Mouse (Mus musculus): ENCODE measurements around the gene Lair1.
A peak's percentile ranks its signal among the peaks of the same experiment; 100 is the strongest.

Gene Lair1

DNA sequence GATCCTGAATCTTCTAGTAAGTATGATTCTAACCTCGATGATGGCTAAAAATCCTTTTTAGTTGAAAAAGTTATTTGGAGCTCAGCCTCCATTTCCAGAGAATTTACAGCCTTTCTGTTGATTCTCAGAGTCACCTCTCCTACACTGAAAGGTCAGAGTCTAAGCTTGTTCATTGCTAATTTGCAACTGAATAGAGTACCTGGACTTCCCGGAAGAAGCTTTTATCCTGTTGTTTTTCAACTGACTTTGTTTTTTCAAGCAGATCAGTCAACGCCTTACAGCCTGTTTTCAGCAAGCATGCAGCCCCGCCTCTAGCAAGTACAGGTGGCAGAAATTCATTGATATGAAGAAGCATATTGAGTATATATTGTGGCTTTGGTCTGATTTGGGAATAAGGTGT is 59.0 kb downstream of the Lair1 start:
- DNase-seq (ENCODE audit: low read depth, low spot score) = peak; percentile 93

DNA sequence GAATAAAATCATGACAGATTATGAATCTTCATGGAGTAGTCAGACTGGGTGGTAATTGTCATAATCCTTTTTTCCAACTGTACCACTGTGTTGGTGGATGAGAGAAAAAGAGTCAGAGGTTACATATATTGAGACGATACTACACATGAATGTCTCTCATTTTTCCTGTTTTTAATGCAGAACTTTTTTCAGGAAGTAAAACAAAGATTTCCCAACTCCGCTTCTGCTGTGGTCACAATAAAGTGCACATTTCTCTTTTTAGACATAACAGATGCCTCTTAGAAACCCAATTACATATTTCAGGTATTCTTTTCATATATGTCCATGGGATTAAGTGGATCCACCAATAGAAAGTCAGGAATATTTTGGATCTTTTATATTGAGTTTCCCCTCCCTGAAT is 101.0 kb downstream of the Lair1 start:
- no peak for DNase-seq (ENCODE audit: low read depth, low spot score)

DNA sequence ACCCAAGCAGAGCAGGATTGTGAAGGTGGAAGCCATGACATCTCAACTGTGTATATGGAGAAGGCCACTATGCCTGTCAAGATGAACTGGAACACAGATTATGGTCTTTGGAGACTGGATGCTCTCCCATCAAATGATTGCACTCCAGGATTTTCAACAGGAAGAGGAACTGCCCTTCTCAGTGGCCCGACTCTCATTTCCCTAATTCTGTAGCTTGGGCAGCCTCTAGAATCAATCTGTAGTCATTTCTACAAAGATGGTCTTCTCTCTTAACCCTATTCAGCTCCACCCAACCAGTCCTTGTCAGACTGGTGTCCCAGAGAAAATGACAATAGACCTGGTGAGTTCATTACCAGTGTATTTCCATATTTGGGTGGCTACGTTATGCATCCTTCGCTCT is 105.6 kb downstream of the Lair1 start:
- no peak for DNase-seq (ENCODE audit: low read depth, low spot score)

All from ES-CJ7 (cell line).